Mouse (Mus musculus): ENCODE results near the gene Tbc1d17. TPM values are rescaled to one million over a fixed set of nuclear protein-coding genes. Genes with fewer than 3 reads are reported as not detected.

Tbc1d17 gene
- total and polyA plus RNA-seq, 2 experiments, result 20.2 to 91.6 TPM

- WGBS, result 71% methylated on average over 3 of the region's 3 CpGs
- H3K27ac ChIP-seq (replicated peaks; ENCODE audit: insufficient read depth, low read depth, low read length), result no peak overlapping the region
- TF ChIP-seq CTCF (IDR thresholded peaks at IDR 0.05; ENCODE audit: low read depth, low read length) (no peak), POLR2A (IDR thresholded peaks at IDR 0.05; ENCODE audit: extremely low read depth, insufficient read depth, low read length) (no peak)
- H3K27me3 ChIP-seq (ENCODE audit: control insufficient read depth, insufficient read depth, low read length), result no peaks in the 10 kb centered on the region
- peaks cover 8% of the 10 kb centered on the region for H3K4me1 ChIP-seq (ENCODE audit: control insufficient read depth, insufficient read depth, low read length)
- H3K4me3 ChIP-seq (ENCODE audit: insufficient read depth, low read depth, low read length), result no peak overlapping the region
- H3K79me2 ChIP-seq (ENCODE audit: control insufficient read depth, insufficient read depth, low read length), result no peaks in the 10 kb centered on the region
- no peak overlapping the region for H3K9ac ChIP-seq (ENCODE audit: low read depth, low read length)
- H3K36me3 ChIP-seq (ENCODE audit: control insufficient read depth, insufficient read depth, low read length), result peaks cover 21% of the 10 kb centered on the region
- DNase-seq (ENCODE audit: extremely low read depth, low read depth, low spot score), result no peak
Measured at GRCm38 (mm10) chr7:44809466-44809865, 39.4 kb downstream of the Tbc1d17 start.

- TF ChIP-seq POLR2A (IDR thresholded peaks at IDR 0.05; ENCODE audit: extremely low read depth, insufficient read depth, low read length) (no peak), CTCF (IDR thresholded peaks at IDR 0.05; ENCODE audit: low read depth, low read length) (no peak)
- DNase-seq (ENCODE audit: extremely low read depth, low read depth, low spot score), result no peak
- H3K79me2 ChIP-seq (ENCODE audit: control insufficient read depth, insufficient read depth, low read length), result no peaks in the 10 kb centered on the region
- WGBS, result 58% methylated on average over 2 of the region's 2 CpGs
- H3K9ac ChIP-seq (ENCODE audit: low read depth, low read length), result no peak overlapping the region
- no peak overlapping the region for H3K27ac ChIP-seq (replicated peaks; ENCODE audit: insufficient read depth, low read depth, low read length)
- H3K36me3 ChIP-seq (ENCODE audit: control insufficient read depth, insufficient read depth, low read length), result peaks cover 19% of the 10 kb centered on the region
- peaks cover 3% of the 10 kb centered on the region; the same call in 1 of the 2 replicates for H3K4me1 ChIP-seq (ENCODE audit: control insufficient read depth, insufficient read depth, low read length)
- H3K27me3 ChIP-seq (ENCODE audit: control insufficient read depth, insufficient read depth, low read length), result no peaks in the 10 kb centered on the region
- no peak overlapping the region for H3K4me3 ChIP-seq (ENCODE audit: insufficient read depth, low read depth, low read length)
Measured at GRCm38 (mm10) chr7:44808927-44809326, 40.0 kb downstream of the Tbc1d17 start.

- DNase-seq (ENCODE audit: extremely low read depth, low read depth, low spot score), result no peak
- Histone ChIP-seq H3K4me1 (ENCODE audit: control insufficient read depth, insufficient read depth, low read length) (no peaks in the 10 kb centered on the region), H3K27me3 (ENCODE audit: control insufficient read depth, insufficient read depth, low read length) (no peaks in the 10 kb centered on the region), H3K79me2 (ENCODE audit: control insufficient read depth, insufficient read depth, low read length) (no peaks in the 10 kb centered on the region), H3K27ac (replicated peaks; ENCODE audit: insufficient read depth, low read depth, low read length) (no peak overlapping the region), H3K36me3 (ENCODE audit: control insufficient read depth, insufficient read depth, low read length) (no peaks in the 10 kb centered on the region), H3K4me3 (ENCODE audit: insufficient read depth, low read depth, low read length) (no peak overlapping the region), H3K9ac (ENCODE audit: low read depth, low read length) (no peak overlapping the region)
- TF ChIP-seq CTCF (IDR thresholded peaks at IDR 0.05; ENCODE audit: low read depth, low read length) (no peak), POLR2A (IDR thresholded peaks at IDR 0.05; ENCODE audit: extremely low read depth, insufficient read depth, low read length) (no peak)
- WGBS, result 81% methylated on average over 6 of the region's 6 CpGs
Measured at GRCm38 (mm10) chr7:44792781-44793180, 56.1 kb downstream of the Tbc1d17 start.

GRCm38 (mm10) chr7:44790066-44790465 is 58.8 kb downstream of the Tbc1d17 start:
- H3K27me3 ChIP-seq (ENCODE audit: control insufficient read depth, insufficient read depth, low read length), result no peaks in the 10 kb centered on the region
- no peaks in the 10 kb centered on the region for H3K36me3 ChIP-seq (ENCODE audit: control insufficient read depth, insufficient read depth, low read length)
- H3K4me3 ChIP-seq (ENCODE audit: insufficient read depth, low read depth, low read length), result no peak overlapping the region
- no peak overlapping the region for H3K27ac ChIP-seq (replicated peaks; ENCODE audit: insufficient read depth, low read depth, low read length)
- no peak for TF ChIP-seq POLR2A (IDR thresholded peaks at IDR 0.05; ENCODE audit: extremely low read depth, insufficient read depth, low read length)
- no peak for TF ChIP-seq CTCF (IDR thresholded peaks at IDR 0.05; ENCODE audit: low read depth, low read length)
- DNase-seq (ENCODE audit: extremely low read depth, low read depth, low spot score), result no peak
- WGBS, result 79% methylated on average over 4 of the region's 4 CpGs
- no peak overlapping the region for H3K9ac ChIP-seq (ENCODE audit: low read depth, low read length)
- H3K4me1 ChIP-seq (ENCODE audit: control insufficient read depth, insufficient read depth, low read length), result no peaks in the 10 kb centered on the region
- H3K79me2 ChIP-seq (ENCODE audit: control insufficient read depth, insufficient read depth, low read length), result no peaks in the 10 kb centered on the region

GRCm38 (mm10) chr7:44789531-44789930 is 59.3 kb downstream of the Tbc1d17 start:
- Histone ChIP-seq H3K9ac (ENCODE audit: low read depth, low read length) (no peak overlapping the region), H3K4me3 (ENCODE audit: insufficient read depth, low read depth, low read length) (no peak overlapping the region), H3K4me1 (ENCODE audit: control insufficient read depth, insufficient read depth, low read length) (no peaks in the 10 kb centered on the region), H3K27ac (replicated peaks; ENCODE audit: insufficient read depth, low read depth, low read length) (no peak overlapping the region), H3K27me3 (ENCODE audit: control insufficient read depth, insufficient read depth, low read length) (no peaks in the 10 kb centered on the region), H3K79me2 (ENCODE audit: control insufficient read depth, insufficient read depth, low read length) (no peaks in the 10 kb centered on the region), H3K36me3 (ENCODE audit: control insufficient read depth, insufficient read depth, low read length) (no peaks in the 10 kb centered on the region)
- DNase-seq (ENCODE audit: extremely low read depth, low read depth, low spot score), result no peak
- no peak for TF ChIP-seq CTCF (IDR thresholded peaks at IDR 0.05; ENCODE audit: low read depth, low read length)
- no peak for TF ChIP-seq POLR2A (IDR thresholded peaks at IDR 0.05; ENCODE audit: extremely low read depth, insufficient read depth, low read length)
- 81% methylated on average over 3 of the region's 3 CpGs for WGBS

Other genes starting within 250 kb of the Tbc1d17 start
- gene Myh14, start 178.2 kb downstream of the Tbc1d17 start, total RNA-seq (2014; rRNA removed), result 7.0 and 8.0 TPM in 2 replicates
- 5.6 and 6.0 TPM in 2 replicates for gene Myh14, start 178.2 kb downstream of the Tbc1d17 start, polyA plus RNA-seq (2012; rRNA removed)
- not detected in 2 replicates for gene Izumo2, start 140.3 kb downstream of the Tbc1d17 start, total RNA-seq (2014; rRNA removed)
- not detected in 2 replicates for gene Izumo2, start 140.3 kb downstream of the Tbc1d17 start, polyA plus RNA-seq (2012; rRNA removed)
- 8.6 and 12.7 TPM in 2 replicates for gene Vrk3, start 100.7 kb downstream of the Tbc1d17 start, total RNA-seq (2014; rRNA removed)
- 31.4 and 34.3 TPM in 2 replicates for gene Vrk3, start 100.7 kb downstream of the Tbc1d17 start, polyA plus RNA-seq (2012; rRNA removed)
- 0.07 and 0.28 TPM in 2 replicates for gene Zfp473, start 98.0 kb downstream of the Tbc1d17 start, total RNA-seq (2014; rRNA removed)
- gene Zfp473, start 98.0 kb downstream of the Tbc1d17 start, polyA plus RNA-seq (2012; rRNA removed), result 0.04 TPM in 1 of 2 replicates, not detected in the other
- 4.0 and 5.4 TPM in 2 replicates for gene Nup62, start 33.0 kb downstream of the Tbc1d17 start, total RNA-seq (2014; rRNA removed)
- 20.4 and 20.6 TPM in 2 replicates for gene Nup62, start 33.0 kb downstream of the Tbc1d17 start, polyA plus RNA-seq (2012; rRNA removed)
- gene Il4i1, start 32.7 kb downstream of the Tbc1d17 start, total RNA-seq (2014; rRNA removed), result 0.60 and 0.65 TPM in 2 replicates
- 0.85 and 1.7 TPM in 2 replicates for gene Il4i1, start 32.7 kb downstream of the Tbc1d17 start, polyA plus RNA-seq (2012; rRNA removed)
- 22.9 and 43.9 TPM in 2 replicates for gene Atf5, start 32.4 kb downstream of the Tbc1d17 start, total RNA-seq (2014; rRNA removed)
- 727 and 964 TPM in 2 replicates for gene Atf5, start 32.4 kb downstream of the Tbc1d17 start, polyA plus RNA-seq (2012; rRNA removed)
- gene Akt1s1, start 88 bp downstream of the Tbc1d17 start, total RNA-seq (2014; rRNA removed), result 23.9 and 35.4 TPM in 2 replicates
- 93.9 and 106 TPM in 2 replicates for gene Akt1s1, start 88 bp downstream of the Tbc1d17 start, polyA plus RNA-seq (2012; rRNA removed)
- gene Pnkp, start 8.1 kb upstream of the Tbc1d17 start, total RNA-seq (2014; rRNA removed), result 20.8 and 24.0 TPM in 2 replicates
- 42.5 and 45.7 TPM in 2 replicates for gene Pnkp, start 8.1 kb upstream of the Tbc1d17 start, polyA plus RNA-seq (2012; rRNA removed)
- 17.0 and 32.8 TPM in 2 replicates for gene Ptov1, start 20.7 kb upstream of the Tbc1d17 start, total RNA-seq (2014; rRNA removed)
- gene Ptov1, start 20.7 kb upstream of the Tbc1d17 start, polyA plus RNA-seq (2012; rRNA removed), result 76.1 and 91.6 TPM in 2 replicates
- 11.6 and 16.6 TPM in 2 replicates for gene Med25, start 43.6 kb upstream of the Tbc1d17 start, total RNA-seq (2014; rRNA removed)
- 114 TPM in 2 replicates for gene Med25, start 43.6 kb upstream of the Tbc1d17 start, polyA plus RNA-seq (2012; rRNA removed)
- 5.7 and 6.8 TPM in 2 replicates for gene Fuz, start 47.0 kb upstream of the Tbc1d17 start, total RNA-seq (2014; rRNA removed)
- 16.6 and 25.1 TPM in 2 replicates for gene Fuz, start 47.0 kb upstream of the Tbc1d17 start, polyA plus RNA-seq (2012; rRNA removed)
- 14.5 and 18.3 TPM in 2 replicates for gene Ap2a1, start 80.4 kb upstream of the Tbc1d17 start, total RNA-seq (2014; rRNA removed)
- 32.8 and 38.2 TPM in 2 replicates for gene Ap2a1, start 80.4 kb upstream of the Tbc1d17 start, polyA plus RNA-seq (2012; rRNA removed)
- gene Tsks, start 94.1 kb upstream of the Tbc1d17 start, total RNA-seq (2014; rRNA removed), result not detected in 2 replicates
- 0.20 and 0.51 TPM in 2 replicates for gene Tsks, start 94.1 kb upstream of the Tbc1d17 start, polyA plus RNA-seq (2012; rRNA removed)
- 0.09 and 0.34 TPM in 2 replicates for gene Cpt1c, start 125.8 kb upstream of the Tbc1d17 start, total RNA-seq (2014; rRNA removed)
- gene Cpt1c, start 125.8 kb upstream of the Tbc1d17 start, polyA plus RNA-seq (2012; rRNA removed), result 0.71 and 0.91 TPM in 2 replicates
- 15.9 and 23.0 TPM in 2 replicates for gene Prmt1, start 137.5 kb upstream of the Tbc1d17 start, total RNA-seq (2014; rRNA removed)
- 26.0 and 36.1 TPM in 2 replicates for gene Prmt1, start 137.5 kb upstream of the Tbc1d17 start, polyA plus RNA-seq (2012; rRNA removed)
- 58.5 and 59.0 TPM in 2 replicates for gene Irf3, start 148.6 kb upstream of the Tbc1d17 start, total RNA-seq (2014; rRNA removed)
- 82.0 and 101 TPM in 2 replicates for gene Irf3, start 148.6 kb upstream of the Tbc1d17 start, polyA plus RNA-seq (2012; rRNA removed)
- 4.2 and 5.6 TPM in 2 replicates for gene Bcl2l12, start 149.6 kb upstream of the Tbc1d17 start, total RNA-seq (2014; rRNA removed)
- gene Bcl2l12, start 149.6 kb upstream of the Tbc1d17 start, polyA plus RNA-seq (2012; rRNA removed), result 13.3 and 14.5 TPM in 2 replicates
- gene Scaf1, start 167.3 kb upstream of the Tbc1d17 start, total RNA-seq (2014; rRNA removed), result 4.4 and 9.7 TPM in 2 replicates
- gene Scaf1, start 167.3 kb upstream of the Tbc1d17 start, polyA plus RNA-seq (2012; rRNA removed), result 25.7 and 31.8 TPM in 2 replicates
- gene Rras, start 168.9 kb upstream of the Tbc1d17 start, total RNA-seq (2014; rRNA removed), result 8.9 and 13.9 TPM in 2 replicates
- gene Rras, start 168.9 kb upstream of the Tbc1d17 start, polyA plus RNA-seq (2012; rRNA removed), result 53.4 and 54.9 TPM in 2 replicates
- gene Prr12, start 203.8 kb upstream of the Tbc1d17 start, total RNA-seq (2014; rRNA removed), result 1.2 and 1.7 TPM in 2 replicates
- 2.7 and 3.7 TPM in 2 replicates for gene Prr12, start 203.8 kb upstream of the Tbc1d17 start, polyA plus RNA-seq (2012; rRNA removed)
- 20.1 and 22.8 TPM in 2 replicates for gene Nosip, start 213.3 kb upstream of the Tbc1d17 start, total RNA-seq (2014; rRNA removed)
- gene Nosip, start 213.3 kb upstream of the Tbc1d17 start, polyA plus RNA-seq (2012; rRNA removed), result 31.4 and 35.8 TPM in 2 replicates
- 26.1 and 32.8 TPM in 2 replicates for gene Prrg2, start 213.6 kb upstream of the Tbc1d17 start, total RNA-seq (2014; rRNA removed)
- 74.1 and 83.8 TPM in 2 replicates for gene Prrg2, start 213.6 kb upstream of the Tbc1d17 start, polyA plus RNA-seq (2012; rRNA removed)
- 6.7 and 8.8 TPM in 2 replicates for gene Rcn3, start 243.1 kb upstream of the Tbc1d17 start, total RNA-seq (2014; rRNA removed)
- gene Rcn3, start 243.1 kb upstream of the Tbc1d17 start, polyA plus RNA-seq (2012; rRNA removed), result 14.9 and 16.3 TPM in 2 replicates

All from liver, adult 2 months (tissue).